Mouse (Mus musculus) limb, embryonic 12.5 days (tissue): ENCODE results near the gene Spry1. TPM values are rescaled to one million over a fixed set of nuclear protein-coding genes. Genes with fewer than 3 reads are reported as not detected.

Experiments used
- ATAC-seq: fragments of 200-750 bp; cut with Nextera tagmentation; 2 replicates; pipeline ENCODE4 v1.8.0; 2017; ENCODE audit warnings: low read depth, moderate TSS enrichment; ENCODE audit not compliant: insufficient number of reproducible peaks, insufficient read depth, low FRiP score, low TSS enrichment
- H3K27ac ChIP-seq: fragments of 300-500 bp; sonication (generic); 2 replicates; pipeline ENCODE4 v1.5.1; 2016; ENCODE audit warnings: mild to moderate bottlenecking, moderate library complexity
- H3K27me3 ChIP-seq: fragments of 300-500 bp; sonication (generic); 2 replicates; pipeline ENCODE4 v1.6.1; 2016; ENCODE audit warnings: mild to moderate bottlenecking, moderate library complexity
- H3K36me3 ChIP-seq: fragments of 300-500 bp; sonication (generic); 2 replicates; pipeline ENCODE4 v1.6.1; 2016; ENCODE audit warnings: mild to moderate bottlenecking, moderate library complexity
- H3K4me1 ChIP-seq: fragments of 300-500 bp; sonication (generic); replicated peaks from 2 replicates; pipeline ENCODE4 v1.6.1; 2016
- H3K4me2 ChIP-seq: fragments of 300-500 bp; sonication (generic); 2 replicates; pipeline ENCODE4 v1.6.1; 2016; ENCODE audit warnings: mild to moderate bottlenecking, moderate library complexity
- H3K4me3 ChIP-seq: fragments of 300-500 bp; sonication (generic); replicated peaks from 2 replicates; pipeline ENCODE4 v1.5.1; 2016; ENCODE audit warnings: mild to moderate bottlenecking
- H3K9ac ChIP-seq: fragments of 300-500 bp; sonication (generic); replicated peaks from 2 replicates; pipeline ENCODE4 v1.6.1; 2016; ENCODE audit warnings: mild to moderate bottlenecking, moderate library complexity
- H3K9me3 ChIP-seq: fragments of 300-500 bp; sonication (generic); 2 replicates; pipeline ENCODE4 v1.6.1; 2016; ENCODE audit warnings: mild to moderate bottlenecking, moderate library complexity
- WGBS: fragments of 180-500 bp; shearing (Covaris S2); methylation state at CpG from one replicate; pipeline ENCODE4 v1.1.7; 2016; 5-methylcytosine and 5-hydroxymethylcytosine counted together
- polyA plus RNA-seq: library from polyadenylated mRNA; unstranded; fragments of >200 nt; fragmentation: Nextera tagmentation; extraction: Ambion mirVana; gene quantifications from 2 replicates; pipeline ENCODE4 v1.2.1, GENCODE M21; 2016

The Spry1 gene
- polyA plus RNA-seq, 1 experiment from 2014 or later = 19.3 TPM

GRCm38 (mm10) chr3:37610670-37611069 lies 29.1 kb upstream of the Spry1 start:
- Histone ChIP-seq H3K36me3 (no peaks in the 10 kb centered on the region), H3K9me3 (peaks cover 15% of the 10 kb centered on the region), H3K4me1 (peaks cover 9% of the 10 kb centered on the region), H3K27me3 (no peaks in the 10 kb centered on the region), H3K27ac (no peak overlapping the region), H3K9ac (no peak overlapping the region), H3K4me2 (no peak overlapping the region), H3K4me3 (no peak overlapping the region)
- no peak for ATAC-seq
- 92% methylated on average over 2 of the region's 2 CpGs for WGBS

- Histone ChIP-seq H3K27me3 (no peaks in the 10 kb centered on the region), H3K27ac (no peak overlapping the region), H3K9ac (no peak overlapping the region), H3K4me2 (no peak overlapping the region), H3K9me3 (peaks cover 12% of the 10 kb centered on the region), H3K4me1 (peaks cover 19% of the 10 kb centered on the region), H3K36me3 (no peaks in the 10 kb centered on the region), H3K4me3 (no peak overlapping the region)
- ATAC-seq = no peak
- WGBS = 74% methylated on average over 10 of the region's 10 CpGs
These were observed 26.0 kb upstream of the Spry1 start for GRCm38 (mm10) chr3:37613722-37614121.

GRCm38 (mm10) chr3:37614878-37615650 lies 24.7 kb upstream of the Spry1 start:
- ATAC-seq = no peak

DNA sequence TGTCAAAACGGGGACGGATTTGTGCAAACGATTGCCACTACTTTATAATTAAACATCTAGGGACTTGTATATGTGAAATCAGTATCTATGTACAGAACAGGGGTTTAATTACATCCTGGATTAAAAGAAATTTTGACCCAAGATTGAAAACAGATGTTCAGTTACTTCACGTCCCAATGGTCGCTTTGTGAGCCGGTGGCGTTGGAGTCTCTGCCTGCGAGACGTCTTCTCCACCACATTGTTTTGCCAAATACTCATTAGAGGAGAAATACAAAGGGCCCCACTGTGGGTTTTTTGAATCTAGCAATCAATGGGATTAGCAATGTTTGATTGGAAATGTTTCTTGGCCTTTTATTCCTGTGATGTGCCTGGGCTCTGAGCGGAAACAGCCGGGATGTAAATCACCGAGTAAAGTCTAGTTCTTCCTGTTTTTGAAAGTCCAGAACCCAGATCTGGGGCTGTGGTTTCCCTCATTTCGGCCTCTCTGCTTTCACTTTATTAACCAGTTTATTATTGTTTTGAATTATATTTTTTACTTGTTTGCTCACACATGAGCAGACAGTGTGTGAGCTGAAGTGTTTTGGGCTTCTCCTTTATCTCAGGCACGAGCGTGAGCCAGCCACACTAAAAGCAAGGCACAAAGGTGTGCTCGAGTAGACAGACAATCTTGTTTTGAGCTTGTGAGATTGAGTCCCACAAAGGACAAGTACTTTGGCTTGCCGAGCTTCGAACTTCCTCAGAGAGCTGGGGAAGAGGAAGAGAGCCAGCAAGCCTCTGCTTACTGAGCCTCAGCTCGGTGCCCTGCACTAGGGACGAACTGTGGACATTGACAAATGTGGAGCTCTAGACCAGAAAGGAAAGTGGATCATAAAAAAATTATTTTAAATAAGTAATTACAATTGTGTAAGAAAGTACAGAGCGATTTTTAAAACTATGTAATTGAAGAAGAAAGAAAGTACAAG lies 22.9 kb upstream of the Spry1 start:
- 40% methylated on average over 21 of the region's 21 CpGs for WGBS
- Histone ChIP-seq H3K9me3 (peaks cover 2% of the 10 kb centered on the region), H3K9ac (no peak overlapping the region), H3K4me3 (no peak overlapping the region), H3K4me2 (peak overlapping the region; percentile 11; the same call in 1 of the 2 replicates), H3K27me3 (no peaks in the 10 kb centered on the region), H3K4me1 (peaks cover 19% of the 10 kb centered on the region), H3K27ac (peak overlapping the region; percentile 64), H3K36me3 (no peaks in the 10 kb centered on the region)
- ATAC-seq = no peak

More at GRCm38 (mm10) chr3:37614878-37615650, 24.7 kb upstream of the Spry1 start:
- no peaks in the 10 kb centered on the region for H3K36me3 ChIP-seq
- H3K4me2 ChIP-seq = no peak overlapping the region
- no peak overlapping the region for H3K9ac ChIP-seq
- H3K4me1 ChIP-seq = peaks cover 19% of the 10 kb centered on the region
- H3K4me3 ChIP-seq = no peak overlapping the region
- H3K27me3 ChIP-seq = no peaks in the 10 kb centered on the region
- H3K27ac ChIP-seq = no peak overlapping the region
- WGBS = 80% methylated on average over 10 of the region's 10 CpGs
- H3K9me3 ChIP-seq = peaks cover 2% of the 10 kb centered on the region; the same call in 1 of the 2 replicates

DNA sequence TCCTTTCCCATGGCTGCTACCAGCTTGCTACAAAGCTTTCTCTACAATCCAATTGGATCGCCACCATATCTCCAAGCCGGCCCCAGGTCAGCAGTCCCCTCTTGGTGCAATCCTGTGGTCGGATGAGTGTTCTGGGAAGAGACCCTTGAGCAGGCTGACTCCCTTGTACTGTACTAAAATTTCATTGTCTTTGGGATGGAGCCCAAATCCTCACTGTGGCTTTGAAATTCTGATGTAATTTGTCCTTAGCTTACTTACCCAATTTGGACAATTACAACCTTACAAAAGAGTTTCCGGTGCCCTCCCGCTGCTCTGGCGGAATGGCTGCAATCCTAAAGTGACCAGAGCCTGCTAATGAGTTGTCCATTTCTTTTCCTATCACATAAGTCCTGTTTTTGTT lies 7.5 kb upstream of the Spry1 start:
- Histone ChIP-seq H3K27ac (no peak overlapping the region), H3K36me3 (no peaks in the 10 kb centered on the region), H3K9me3 (no peaks in the 10 kb centered on the region), H3K4me2 (no peak overlapping the region), H3K4me1 (no peaks in the 10 kb centered on the region), H3K4me3 (no peak overlapping the region), H3K27me3 (no peaks in the 10 kb centered on the region), H3K9ac (no peak overlapping the region)
- WGBS = 90% methylated on average over 6 of the region's 6 CpGs
- ATAC-seq = no peak

DNA sequence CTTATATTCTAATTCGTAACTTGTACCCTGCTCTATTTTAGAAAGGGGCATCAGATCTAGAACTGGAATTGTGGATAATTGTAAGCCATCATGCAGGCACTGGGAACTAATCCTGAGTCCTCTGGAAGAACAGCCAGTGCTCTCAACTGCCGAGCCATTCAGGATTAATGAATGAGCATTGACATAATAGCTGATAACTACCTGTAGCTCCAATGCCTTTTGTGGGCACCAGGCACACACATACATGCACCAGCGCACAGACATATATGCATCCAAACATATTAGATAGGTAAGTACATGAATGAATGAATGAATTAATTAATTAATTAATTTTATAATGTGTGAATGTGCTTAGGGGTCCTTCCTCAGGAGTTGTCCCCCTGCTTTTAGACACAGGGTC lies 7.0 kb upstream of the Spry1 start:
- 81% methylated on average over 3 of the region's 3 CpGs for WGBS
- Histone ChIP-seq H3K9me3 (no peaks in the 10 kb centered on the region), H3K9ac (no peak overlapping the region), H3K36me3 (no peaks in the 10 kb centered on the region), H3K4me2 (no peak overlapping the region), H3K27me3 (no peaks in the 10 kb centered on the region), H3K4me3 (no peak overlapping the region), H3K4me1 (no peaks in the 10 kb centered on the region), H3K27ac (no peak overlapping the region)
- ATAC-seq = no peak

DNA sequence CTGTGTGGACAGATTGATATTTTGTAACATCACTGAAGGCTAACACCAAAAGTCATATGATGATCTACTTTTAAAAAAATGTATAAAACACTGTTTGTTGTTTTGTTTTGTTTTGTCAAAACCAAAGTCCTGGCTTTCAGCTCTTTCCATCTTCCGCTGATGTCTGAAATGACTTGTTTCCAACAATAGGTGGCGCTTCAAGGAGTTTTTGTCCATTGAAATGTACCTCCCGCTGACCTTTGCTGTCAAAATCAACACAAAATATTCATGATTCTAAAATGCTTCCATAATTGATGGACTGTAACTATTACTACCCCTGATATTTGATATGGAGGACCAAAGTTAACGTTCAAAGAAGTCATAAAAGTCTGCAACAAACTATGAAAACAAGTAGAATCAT lies 5.1 kb upstream of the Spry1 start:
- Histone ChIP-seq H3K9me3 (no peaks in the 10 kb centered on the region), H3K4me1 (no peaks in the 10 kb centered on the region), H3K27ac (no peak overlapping the region), H3K36me3 (no peaks in the 10 kb centered on the region), H3K4me2 (no peak overlapping the region), H3K4me3 (no peak overlapping the region), H3K9ac (no peak overlapping the region), H3K27me3 (no peaks in the 10 kb centered on the region)
- ATAC-seq = no peak
- WGBS = 35% methylated on average over 4 of the region's 4 CpGs

DNA sequence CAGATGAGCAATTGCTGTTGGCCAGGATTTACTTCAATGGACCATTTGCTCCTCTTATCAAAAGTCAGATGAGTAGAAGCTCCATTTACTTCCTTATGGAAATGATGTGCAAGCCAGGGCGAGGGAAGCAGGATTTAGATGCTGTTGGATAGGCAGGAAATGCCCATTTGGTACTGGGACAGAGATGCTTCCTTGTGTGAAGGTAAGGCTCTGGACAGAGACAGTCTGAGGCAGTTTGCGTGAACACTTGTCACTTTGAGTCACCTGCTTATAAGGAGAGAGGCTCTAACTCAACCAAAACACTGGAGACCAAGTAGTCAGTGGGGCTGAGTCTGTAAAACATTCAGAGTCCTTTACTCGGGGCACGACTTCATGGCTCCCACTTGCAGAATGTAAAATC lies 2.8 kb upstream of the Spry1 start:
- H3K9me3 ChIP-seq = no peaks in the 10 kb centered on the region
- H3K27me3 ChIP-seq = no peaks in the 10 kb centered on the region
- H3K36me3 ChIP-seq = no peaks in the 10 kb centered on the region
- WGBS = 82% methylated on average over 4 of the region's 4 CpGs
- no peak overlapping the region for H3K4me2 ChIP-seq
- peaks cover 9% of the 10 kb centered on the region for H3K4me1 ChIP-seq
- no peak for ATAC-seq
- no peak overlapping the region for H3K9ac ChIP-seq
- H3K4me3 ChIP-seq = no peak overlapping the region
- no peak overlapping the region for H3K27ac ChIP-seq

GRCm38 (mm10) chr3:37640162-37640721 lies 495 bp downstream of the Spry1 start:
- peak overlapping the region; percentile 86 for H3K9ac ChIP-seq
- WGBS = under 1% methylated on average over 79 of the region's 86 CpGs
- H3K36me3 ChIP-seq = peaks cover 23% of the 10 kb centered on the region
- peaks cover 31% of the 10 kb centered on the region for H3K4me1 ChIP-seq
- H3K27ac ChIP-seq = peak overlapping the region; percentile 94
- ATAC-seq = peak; percentile 49; the same call in 1 of the 2 replicates
- H3K9me3 ChIP-seq = no peaks in the 10 kb centered on the region
- H3K27me3 ChIP-seq = no peaks in the 10 kb centered on the region
- peak overlapping the region; percentile 74 for H3K4me2 ChIP-seq
- peak overlapping the region; percentile 85 for H3K4me3 ChIP-seq

- Histone ChIP-seq H3K9me3 (no peaks in the 10 kb centered on the region), H3K4me1 (peaks cover 31% of the 10 kb centered on the region), H3K4me3 (peak overlapping the region; percentile 85), H3K27me3 (no peaks in the 10 kb centered on the region), H3K27ac (peak overlapping the region; percentile 62; the same call in 1 of the 2 replicates), H3K4me2 (peak overlapping the region; percentile 74), H3K9ac (peak overlapping the region; percentile 86), H3K36me3 (peaks cover 28% of the 10 kb centered on the region)
- 0 out of 2 replicates have a peak, but pooled peaks have one; percentile 18 for ATAC-seq
- WGBS = 1% methylated on average over 33 of the region's 47 CpGs
These were observed 1.1 kb downstream of the Spry1 start for GRCm38 (mm10) chr3:37640810-37641209.
